Mouse (Mus musculus) hindbrain, embryonic 15.5 days (tissue): ENCODE results near the gene Vmn1r48. TPM values are rescaled to one million over a fixed set of nuclear protein-coding genes. Genes with fewer than 3 reads are reported as not detected.
"Not testable (repeated sequence)": the region's sequence is repeated elsewhere in the genome, so short reads cannot be mapped to it uniquely, and the experiment has no call there.

Experiments
- ATAC-seq: fragments of 200-750 bp; cut with Nextera tagmentation; 2 replicates; pipeline ENCODE4 v1.8.0; 2017; ENCODE audit warnings: low read depth, moderate number of reproducible peaks, moderate TSS enrichment; ENCODE audit not compliant: low FRiP score
- H3K27ac ChIP-seq: fragments of 300-500 bp; sonication (generic); replicated peaks from 2 replicates; pipeline ENCODE4 v1.5.1; 2015; ENCODE audit warnings: mild to moderate bottlenecking, inconsistent platforms
- H3K27me3 ChIP-seq: fragments of 300-500 bp; sonication (generic); 2 replicates; pipeline ENCODE4 v1.6.1; 2015; ENCODE audit warnings: control low read depth, inconsistent platforms
- H3K36me3 ChIP-seq: fragments of 300-500 bp; sonication (generic); 2 replicates; pipeline ENCODE4 v1.6.1; 2015; ENCODE audit warnings: control low read depth, inconsistent platforms
- H3K4me1 ChIP-seq: fragments of 300-500 bp; sonication (generic); replicated peaks from 2 replicates; pipeline ENCODE4 v1.6.1; 2015; ENCODE audit warnings: control low read depth, inconsistent platforms
- H3K4me2 ChIP-seq: fragments of 300-500 bp; sonication (generic); 2 replicates; pipeline ENCODE4 v1.6.1; 2015; ENCODE audit warnings: moderate library complexity, mild to moderate bottlenecking, inconsistent platforms
- H3K4me3 ChIP-seq: fragments of 300-500 bp; sonication (generic); 2 replicates; pipeline ENCODE4 v1.5.1; 2015; ENCODE audit warnings: mild to moderate bottlenecking, inconsistent platforms
- H3K9ac ChIP-seq: fragments of 300-500 bp; sonication (generic); 2 replicates; pipeline ENCODE4 v1.6.1; 2015; ENCODE audit warnings: inconsistent platforms
- H3K9me3 ChIP-seq: fragments of 300-500 bp; sonication (generic); 2 replicates; pipeline ENCODE4 v1.6.1; 2016; ENCODE audit warnings: control low read depth, inconsistent platforms
- WGBS: fragments of 180-500 bp; shearing (Covaris S2); methylation state at CpG from one replicate; pipeline ENCODE4 v1.1.7; 2015; 5-methylcytosine and 5-hydroxymethylcytosine counted together
- polyA plus RNA-seq: library from polyadenylated mRNA; unstranded; fragments of >200 nt; fragmentation: Nextera tagmentation; extraction: Ambion mirVana; gene quantifications from 2 replicates; pipeline ENCODE4 v1.2.1, GENCODE M21; 2015

The Vmn1r48 gene
- not detected in 2 replicates for polyA plus RNA-seq

DNA sequence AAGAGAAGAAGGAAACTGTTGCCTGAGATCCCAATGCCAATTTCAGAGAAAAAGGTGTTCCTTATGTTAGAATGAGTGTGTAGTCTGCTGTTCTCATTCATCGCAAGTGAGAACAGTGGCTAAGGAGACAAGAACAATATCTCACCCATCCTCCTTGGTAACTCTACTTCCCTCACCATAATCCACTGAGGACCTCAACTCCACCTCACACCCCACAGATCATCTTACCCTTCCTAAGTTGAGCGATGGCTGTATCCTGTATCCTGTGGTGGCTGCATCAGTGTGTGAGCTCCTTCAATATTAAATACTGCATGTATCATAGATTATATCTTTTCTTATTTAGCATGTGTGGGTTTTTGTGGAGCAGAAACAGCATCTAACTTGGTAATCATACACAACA is at the start of gene Vmn1r48:
Gene Vmn1r48, minus strand, starts transcription at position 101 of the 400 bp plus-strand sequence.
- H3K9ac ChIP-seq, H3K4me1 ChIP-seq, ATAC-seq, H3K27ac ChIP-seq, H3K36me3 ChIP-seq, H3K4me3 ChIP-seq, H3K4me2 ChIP-seq, H3K9me3 ChIP-seq, H3K27me3 ChIP-seq: not testable (repeated sequence)
- WGBS: no CpG with 5 or more reads among the region's 2 CpGs

DNA sequence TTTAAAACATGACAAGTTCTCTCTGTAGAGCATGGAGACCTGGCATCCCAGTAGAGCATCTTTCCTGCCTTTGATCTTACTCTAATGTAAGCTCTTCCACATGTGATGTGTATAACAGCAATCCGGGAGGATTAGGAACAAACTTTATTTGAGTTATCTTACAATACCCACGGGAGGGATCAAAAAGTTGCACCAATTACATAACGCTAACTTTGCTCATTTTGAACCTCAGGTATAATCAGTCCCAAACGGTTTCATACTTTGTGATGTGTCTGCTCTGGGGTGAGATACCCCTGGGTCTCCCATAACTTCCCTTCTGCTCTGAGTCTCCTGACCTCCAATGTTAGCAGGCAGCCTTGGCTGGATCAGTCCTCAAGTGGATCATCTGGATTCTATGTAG is 41.8 kb upstream of the Vmn1r48 start, which contains the start of gene Vmn1r49:
Gene Vmn1r49, minus strand, starts transcription at position 101 of the 400 bp plus-strand sequence.
- Histone ChIP-seq H3K27me3 (no peaks in the 10 kb centered on the region), H3K9ac (no peak within 1 kb of the TSS), H3K4me1 (no peaks in the 10 kb centered on the region), H3K9me3 (no peaks in the 10 kb centered on the region), H3K27ac (no peak within 1 kb of the TSS), H3K36me3 (no peaks in the 10 kb centered on the region), H3K4me3 (no peak within 1 kb of the TSS), H3K4me2 (no peak within 1 kb of the TSS)
- WGBS: 85% methylated on average over 4 of the region's 4 CpGs
- ATAC-seq: no peak

GRCm38 (mm10) chr6:90015847-90016246 is 20.8 kb downstream of the Vmn1r48 start, which contains the start of gene Vmn1r47:
Gene Vmn1r47, plus strand, starts transcription at chr6:90016147.
- H3K9me3 ChIP-seq, H3K36me3 ChIP-seq, H3K4me3 ChIP-seq, H3K9ac ChIP-seq, H3K27me3 ChIP-seq, H3K4me1 ChIP-seq, ATAC-seq, H3K27ac ChIP-seq, H3K4me2 ChIP-seq: not testable (repeated sequence)
- WGBS: 94% methylated on average over 1 of the region's 1 CpGs

- Histone ChIP-seq H3K9me3 (no peaks in the 10 kb centered on the region), H3K9ac (no peak overlapping the region), H3K4me2 (no peak overlapping the region), H3K27me3 (no peaks in the 10 kb centered on the region), H3K4me3 (no peak overlapping the region), H3K27ac (no peak overlapping the region), H3K36me3 (no peaks in the 10 kb centered on the region), H3K4me1 (no peaks in the 10 kb centered on the region)
- WGBS: 33% methylated on average over 1 of the region's 1 CpGs
- ATAC-seq: no peak
Measured at GRCm38 (mm10) chr6:89985989-89986388, 50.7 kb downstream of the Vmn1r48 start.

Other genes with a start within 250 kb of the Vmn1r48 start
- not detected in 2 replicates for gene Vmn1r42, start 160.4 kb downstream of the Vmn1r48 start, polyA plus RNA-seq
- gene Vmn1r43, start 160.4 kb downstream of the Vmn1r48 start, polyA plus RNA-seq: not detected in 2 replicates
- gene Vmn1r44, start 153.2 kb downstream of the Vmn1r48 start, polyA plus RNA-seq: not detected in 2 replicates
- not detected in 2 replicates for gene Vmn1r45, start 96.2 kb downstream of the Vmn1r48 start, polyA plus RNA-seq
- not detected in 2 replicates for gene Vmn1r46, start 67.5 kb downstream of the Vmn1r48 start, polyA plus RNA-seq
- not detected in 2 replicates for gene Vmn1r47, start 20.7 kb downstream of the Vmn1r48 start, polyA plus RNA-seq
- not detected in 2 replicates for gene Vmn1r49, start 41.7 kb upstream of the Vmn1r48 start, polyA plus RNA-seq
- not detected in 2 replicates for gene Vmn1r50, start 64.6 kb upstream of the Vmn1r48 start, polyA plus RNA-seq
- 0.05 TPM in 2 replicates for gene Vmn1r51, start 85.8 kb upstream of the Vmn1r48 start, polyA plus RNA-seq
- not detected in 2 replicates for gene Vmn1r52, start 138.0 kb upstream of the Vmn1r48 start, polyA plus RNA-seq
- gene V1ra8, start 166.0 kb upstream of the Vmn1r48 start, polyA plus RNA-seq: not detected in 2 replicates
- gene Vmn1r53, start 187.6 kb upstream of the Vmn1r48 start, polyA plus RNA-seq: not detected in 2 replicates
- gene Vmn1r54, start 209.5 kb upstream of the Vmn1r48 start, polyA plus RNA-seq: not detected in 2 replicates